Mouse (Mus musculus) gastrocnemius, adult 2 months (tissue): Measurements from ENCODE around the gene Hsp90ab1. TPM values are rescaled to one million over a fixed set of nuclear protein-coding genes. Genes with fewer than 3 reads are reported as not detected.

Experiments
- DNase-seq: peaks from one replicate; pipeline ENCODE4 v3.0.0; 2022
- H3K27ac ChIP-seq: fragments of 200-600 bp; 2 replicates; pipeline ENCODE4 v1.8.1; 2022; ENCODE audit warnings: mild to moderate bottlenecking
- H3K4me3 ChIP-seq: fragments of 200-600 bp; 2 replicates; pipeline ENCODE4 v1.8.1; 2022; ENCODE audit warnings: mild to moderate bottlenecking, moderate library complexity
- CTCF ChIP-seq: fragments of 200-600 bp; IDR thresholded peaks from 2 replicates; pipeline ENCODE4 v1.8.1; 2022; ENCODE audit warnings: antibody characterized with exemption, mild to moderate bottlenecking, moderate library complexity
- intact Hi-C: fragments of 180-260 bp; cut with DNase I; formaldehyde crosslinking; loops from one replicate; pipeline ENCODE4 v1.15.1; 2025
- total RNA-seq, 2 experiments: library from RNA; stranded (reverse); gene quantifications; 2 replicates each; pipeline ENCODE4 v1.2.3; 2021

The Hsp90ab1 gene
- total RNA-seq, 2 experiments from 2014 or later, result 1,106 to 1,162 TPM

DNA sequence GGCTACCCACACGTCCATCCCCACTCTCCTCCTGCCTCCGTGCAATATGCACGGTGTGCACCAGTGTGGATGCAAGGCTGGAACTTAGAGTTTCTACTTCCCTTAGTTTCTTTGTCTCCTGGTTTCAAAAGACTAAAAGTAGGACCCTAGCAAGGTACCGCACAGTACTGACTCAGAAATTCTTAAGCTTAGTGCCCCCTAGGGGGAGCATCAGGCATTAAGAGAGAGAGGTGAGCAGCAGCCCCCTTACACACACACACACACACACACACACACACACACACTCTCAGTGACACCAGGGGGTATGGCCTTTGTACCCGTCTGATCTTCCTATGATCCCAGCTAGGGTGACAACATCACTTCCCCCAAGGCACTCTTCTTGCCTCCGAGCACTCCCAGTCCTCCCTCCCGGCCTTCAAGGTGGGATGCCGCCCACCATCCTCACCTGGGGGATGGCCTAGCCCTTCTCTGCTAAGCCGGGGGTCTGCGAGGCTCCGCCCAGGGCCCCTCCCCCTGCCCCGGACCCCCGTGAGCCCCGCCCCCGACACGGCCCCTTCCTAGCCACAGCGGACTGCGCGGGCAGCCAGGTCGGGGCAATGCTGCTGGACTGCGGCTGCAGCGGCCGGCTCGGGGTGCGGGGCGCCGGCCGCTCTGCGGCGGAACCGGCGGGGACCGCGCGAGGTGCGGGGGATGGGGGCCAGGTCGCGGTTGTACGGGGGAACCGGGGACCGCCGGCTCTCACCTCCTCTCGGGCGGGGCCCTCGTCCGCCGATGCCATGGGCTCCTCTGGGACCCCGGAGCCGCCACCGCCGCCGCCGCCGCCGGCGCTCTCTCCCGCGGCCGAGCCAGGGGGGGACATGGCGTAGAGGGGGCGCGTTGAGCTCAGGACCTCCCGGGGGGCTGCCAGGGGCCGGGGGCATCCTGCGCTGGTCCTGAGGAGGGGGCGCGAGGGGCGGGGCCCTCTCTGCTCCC, 24.2 kb downstream of the Hsp90ab1 start:
- peak; percentile 8; the same call in 1 of the 2 replicates for TF ChIP-seq CTCF
- Histone ChIP-seq H3K4me3 (peak overlapping the region; percentile 72), H3K27ac (no peak overlapping the region)
- intact Hi-C loops, result no loop called here
- DNase-seq, result no peak

GRCm38 (mm10) chr17:45547461-45548190, 25.4 kb downstream of the Hsp90ab1 start:
- TF ChIP-seq CTCF, result no peak
- intact Hi-C loops, result no loop called here
- no peak overlapping the region for H3K27ac ChIP-seq
- DNase-seq, result no peak
- no peak overlapping the region for H3K4me3 ChIP-seq

- intact Hi-C loops, result no loop called here
- no peak for TF ChIP-seq CTCF
- no peak for DNase-seq
- no peak overlapping the region for H3K27ac ChIP-seq
- no peak overlapping the region for H3K4me3 ChIP-seq
Observed at GRCm38 (mm10) chr17:45546941-45547340, 26.1 kb downstream of the Hsp90ab1 start.

GRCm38 (mm10) chr17:45545278-45545961, 27.7 kb downstream of the Hsp90ab1 start:
- peak overlapping the region; percentile 63 for H3K4me3 ChIP-seq
- H3K27ac ChIP-seq, result no peak overlapping the region
- no peak for TF ChIP-seq CTCF
- intact Hi-C loops, result no loop called here
- DNase-seq, result peak; percentile 31

DNA sequence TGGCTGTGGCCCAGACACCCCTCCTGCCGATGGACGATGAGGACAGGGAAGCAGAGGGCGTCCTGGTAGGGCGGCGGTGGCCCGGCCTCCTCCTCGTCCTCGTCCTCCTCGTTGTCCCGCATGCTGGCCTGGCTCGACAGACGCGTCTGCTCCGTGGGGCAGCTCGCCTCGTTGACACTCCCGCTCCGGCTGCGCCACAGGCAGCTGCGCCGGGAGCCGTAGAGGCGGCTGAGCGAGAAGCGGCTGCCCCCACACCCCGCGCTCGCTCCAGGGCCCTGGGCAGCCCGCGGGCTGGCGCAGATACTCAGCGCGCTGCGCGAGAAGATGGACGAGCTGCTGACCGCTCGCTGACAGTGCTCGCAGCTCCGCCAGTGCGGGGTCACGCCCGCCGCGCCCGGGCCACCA, 28.2 kb downstream of the Hsp90ab1 start:
- peak overlapping the region; percentile 63 for H3K4me3 ChIP-seq
- DNase-seq, result no peak
- intact Hi-C loops, result no loop called here
- H3K27ac ChIP-seq, result no peak overlapping the region
- no peak for TF ChIP-seq CTCF

GRCm38 (mm10) chr17:45544001-45544872, 28.8 kb downstream of the Hsp90ab1 start:
- intact Hi-C loops, result no loop called here
- Histone ChIP-seq H3K27ac (no peak overlapping the region), H3K4me3 (peak overlapping the region; percentile 63)
- no peak for TF ChIP-seq CTCF
- no peak for DNase-seq

DNA sequence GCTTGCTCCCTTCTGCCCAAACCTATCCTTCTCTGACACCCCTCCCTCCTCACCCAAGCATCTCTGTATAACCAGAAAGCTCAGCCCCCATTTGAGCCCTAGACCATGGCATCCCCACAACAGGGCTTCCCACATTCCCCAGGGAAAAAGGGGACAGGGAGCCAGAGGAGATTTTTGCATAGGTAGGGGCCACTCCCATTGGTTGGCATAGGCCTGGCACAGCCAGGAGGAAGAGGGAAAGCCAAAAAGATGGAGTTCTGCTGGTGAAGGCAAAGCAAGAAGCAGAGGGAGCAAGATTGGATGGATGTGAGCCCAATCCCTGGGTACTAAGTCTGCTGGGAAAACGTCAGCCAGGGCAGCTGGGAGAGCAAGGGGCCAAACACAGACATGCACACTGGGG, 30.0 kb downstream of the Hsp90ab1 start:
- intact Hi-C loops, result no loop called here
- no peak for DNase-seq
- TF ChIP-seq CTCF, result no peak
- no peak overlapping the region for H3K4me3 ChIP-seq
- no peak overlapping the region for H3K27ac ChIP-seq

GRCm38 (mm10) chr17:45542705-45543104, 30.4 kb downstream of the Hsp90ab1 start:
- no peak for TF ChIP-seq CTCF
- intact Hi-C loops, result no loop called here
- Histone ChIP-seq H3K4me3 (no peak overlapping the region), H3K27ac (no peak overlapping the region)
- no peak for DNase-seq

GRCm38 (mm10) chr17:45542129-45542528, 30.9 kb downstream of the Hsp90ab1 start:
- Histone ChIP-seq H3K27ac (no peak overlapping the region), H3K4me3 (no peak overlapping the region)
- TF ChIP-seq CTCF, result no peak
- intact Hi-C loops, result no loop called here
- DNase-seq, result no peak

GRCm38 (mm10) chr17:45539664-45540063, 33.4 kb downstream of the Hsp90ab1 start:
- no peak for TF ChIP-seq CTCF
- no peak for DNase-seq
- H3K27ac ChIP-seq, result no peak overlapping the region
- intact Hi-C loops, result no loop called here
- no peak overlapping the region for H3K4me3 ChIP-seq

DNA sequence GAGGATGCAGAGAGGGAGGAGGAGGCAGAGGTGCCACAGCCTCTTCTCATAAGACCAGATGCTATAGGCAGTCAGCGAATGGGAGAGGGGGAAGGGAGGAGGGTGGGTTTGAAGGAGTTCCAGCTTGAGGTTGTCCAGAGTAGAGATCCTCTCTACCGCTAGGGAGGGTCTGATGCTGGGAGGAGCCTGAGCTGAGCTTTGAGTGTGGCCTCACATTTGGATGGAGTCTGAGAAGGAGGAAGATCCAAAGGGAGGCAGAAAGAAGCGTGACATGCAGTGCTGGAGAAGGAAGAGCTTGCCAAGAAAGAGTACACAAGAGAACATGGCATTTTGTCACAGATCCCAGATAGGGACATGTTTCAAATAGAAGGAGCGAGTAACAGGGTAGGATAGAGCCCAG, 34.7 kb downstream of the Hsp90ab1 start:
- intact Hi-C loops, result no loop called here
- no peak for TF ChIP-seq CTCF
- DNase-seq, result no peak
- Histone ChIP-seq H3K27ac (no peak overlapping the region), H3K4me3 (no peak overlapping the region)

- intact Hi-C loops, result no loop called here
- TF ChIP-seq CTCF, result no peak
- no peak for DNase-seq
Observed at GRCm38 (mm10) chr17:45536264-45536663, 36.8 kb downstream of the Hsp90ab1 start.

More at GRCm38 (mm10) chr17:45536264-45536663, 36.8 kb downstream of the Hsp90ab1 start:
- Histone ChIP-seq H3K27ac (no peak overlapping the region), H3K4me3 (no peak overlapping the region)
